Mouse (Mus musculus) brain, embryonic 14.5 days (tissue): ENCODE measurements around the gene Bcorl1.

Source experiments
- CTCF ChIP-seq: fragments of 200-500 bp; IDR thresholded peaks from 2 replicates; pipeline ENCODE4 v1.5.1; 2012; ENCODE audit warnings: inconsistent platforms, mild to moderate bottlenecking, moderate library complexity, borderline replicate concordance; ENCODE audit not compliant: insufficient read depth, insufficient read length; ENCODE audit errors: extremely low read depth
- POLR2A ChIP-seq: fragments of 200-500 bp; IDR thresholded peaks from 2 replicates; pipeline ENCODE4 v1.6.1; 2012; ENCODE audit warnings: mild to moderate bottlenecking, inconsistent platforms, borderline replicate concordance; ENCODE audit not compliant: poor library complexity, insufficient read depth, insufficient read length, severe bottlenecking; ENCODE audit errors: extremely low read depth

DNA sequence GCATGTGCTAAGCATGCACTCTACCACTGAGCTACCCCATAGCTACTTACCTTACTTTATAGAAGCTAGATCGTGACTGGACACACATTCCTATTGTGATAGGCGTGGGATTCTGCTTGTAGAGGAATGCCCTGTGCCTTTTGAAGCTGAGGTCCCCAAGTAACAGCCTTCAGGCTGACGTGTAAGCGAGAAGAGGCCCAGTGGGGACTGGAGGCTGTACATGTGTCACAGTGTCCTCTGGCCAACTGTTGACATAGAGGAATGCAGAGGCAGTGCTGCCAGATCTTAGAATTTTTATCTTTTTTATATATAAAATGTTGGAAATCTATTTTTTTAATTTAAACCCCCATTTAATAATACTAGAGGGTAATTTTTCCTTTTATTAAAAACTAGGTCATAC lies 58.8 kb downstream of the Bcorl1 start:
- TF ChIP-seq POLR2A (no peak), CTCF (no peak)
